Mouse (Mus musculus): ENCODE data around the gene 4930402H24Rik. TPM values are rescaled to one million over a fixed set of nuclear protein-coding genes. Genes with fewer than 3 reads are reported as not detected.

4930402H24Rik gene
- polyA plus RNA-seq, 1 experiment from 2014 or later = 33.3 TPM

- no peaks in the 10 kb centered on the region for H3K4me1 ChIP-seq (replicated peaks; ENCODE audit: control insufficient read depth, insufficient read depth, low read length)
- DNase-seq (ENCODE audit: low spot score) = no peak
- no peak overlapping the region for H3K4me3 ChIP-seq (ENCODE audit: low read depth, low read length)
- no peak for ATAC-seq (replicated peaks; ENCODE audit: low FRiP score, low TSS enrichment, low read depth)
- H3K27me3 ChIP-seq (replicated peaks; ENCODE audit: control insufficient read depth, insufficient read depth, low read length) = no peaks in the 10 kb centered on the region
- no peak overlapping the region for H3K4me2 ChIP-seq (ENCODE audit: low read length)
- H3K36me3 ChIP-seq (ENCODE audit: control insufficient read depth, insufficient read depth, low read length) = peaks cover 87% of the 10 kb centered on the region
- no peak overlapping the region for H3K27ac ChIP-seq (ENCODE audit: low read depth)
- H3K9me3 ChIP-seq (ENCODE audit: control insufficient read depth, low read length) = no peaks in the 10 kb centered on the region
- no peak overlapping the region for H3K9ac ChIP-seq (ENCODE audit: low read length)
- 97% methylated on average over 6 of the region's 6 CpGs for WGBS
These were observed 226.3 kb downstream of the 4930402H24Rik start for GRCm38 (mm10) chr2:130679899-130680298.

GRCm38 (mm10) chr2:130679154-130679553 lies 227.1 kb downstream of the 4930402H24Rik start:
- H3K4me1 ChIP-seq (replicated peaks; ENCODE audit: control insufficient read depth, insufficient read depth, low read length) = no peaks in the 10 kb centered on the region
- H3K9ac ChIP-seq (ENCODE audit: low read length) = no peak overlapping the region
- no peak overlapping the region for H3K4me2 ChIP-seq (ENCODE audit: low read length)
- H3K9me3 ChIP-seq (ENCODE audit: control insufficient read depth, low read length) = no peaks in the 10 kb centered on the region
- peaks cover 87% of the 10 kb centered on the region for H3K36me3 ChIP-seq (ENCODE audit: control insufficient read depth, insufficient read depth, low read length)
- no peak overlapping the region for H3K27ac ChIP-seq (ENCODE audit: low read depth)
- H3K4me3 ChIP-seq (ENCODE audit: low read depth, low read length) = no peak overlapping the region
- DNase-seq (ENCODE audit: low spot score) = no peak
- H3K27me3 ChIP-seq (replicated peaks; ENCODE audit: control insufficient read depth, insufficient read depth, low read length) = no peaks in the 10 kb centered on the region
- 94% methylated on average over 12 of the region's 12 CpGs for WGBS
- no peak for ATAC-seq (replicated peaks; ENCODE audit: low FRiP score, low TSS enrichment, low read depth)

- whole genome bisulfite sequencing = 83% methylated on average over 10 of the region's 10 CpGs
- Histone ChIP-seq H3K4me3 (ENCODE audit: low read depth, low read length) (no peak overlapping the region), H3K9me3 (ENCODE audit: control insufficient read depth, low read length) (no peaks in the 10 kb centered on the region), H3K9ac (ENCODE audit: low read length) (no peak overlapping the region), H3K4me2 (ENCODE audit: low read length) (no peak overlapping the region), H3K4me1 (replicated peaks; ENCODE audit: control insufficient read depth, insufficient read depth, low read length) (no peaks in the 10 kb centered on the region), H3K27ac (ENCODE audit: low read depth) (no peak overlapping the region), H3K36me3 (ENCODE audit: control insufficient read depth, insufficient read depth, low read length) (peaks cover 93% of the 10 kb centered on the region), H3K27me3 (replicated peaks; ENCODE audit: control insufficient read depth, insufficient read depth, low read length) (no peaks in the 10 kb centered on the region)
- DNase-seq (ENCODE audit: low spot score) (no peak), ATAC-seq (replicated peaks; ENCODE audit: low FRiP score, low TSS enrichment, low read depth) (no peak)
These were observed 229.0 kb downstream of the 4930402H24Rik start for GRCm38 (mm10) chr2:130677211-130677610.

GRCm38 (mm10) chr2:130667559-130667958 lies 238.6 kb downstream of the 4930402H24Rik start, which contains the start of gene Itpa:
Gene Itpa (plus strand): TSS chr2:130667610.
- Histone ChIP-seq H3K9ac (ENCODE audit: low read length) (peak within 1 kb of the TSS; percentile 78), H3K27me3 (replicated peaks; ENCODE audit: control insufficient read depth, insufficient read depth, low read length) (no peaks in the 10 kb centered on the region), H3K9me3 (ENCODE audit: control insufficient read depth, low read length) (no peaks in the 10 kb centered on the region), H3K4me3 (ENCODE audit: low read depth, low read length) (peak within 1 kb of the TSS; percentile 76), H3K4me2 (ENCODE audit: low read length) (peak within 1 kb of the TSS; percentile 96), H3K27ac (ENCODE audit: low read depth) (peak within 1 kb of the TSS; percentile 83; the same call in 1 of the 2 replicates), H3K36me3 (ENCODE audit: control insufficient read depth, insufficient read depth, low read length) (peaks cover 16% of the 10 kb centered on the region), H3K4me1 (replicated peaks; ENCODE audit: control insufficient read depth, insufficient read depth, low read length) (peaks cover 17% of the 10 kb centered on the region; the same call in 1 of the 2 replicates)
- peak; percentile 51; the same call in 1 of the 2 replicates for ATAC-seq (replicated peaks; ENCODE audit: low FRiP score, low TSS enrichment, low read depth)
- peak; percentile 87 for DNase-seq (ENCODE audit: low spot score)
- WGBS = under 1% methylated on average over 31 of the region's 31 CpGs

- DNase-seq (ENCODE audit: low spot score) (peak; percentile 97), ATAC-seq (replicated peaks; ENCODE audit: low FRiP score, low TSS enrichment, low read depth) (peak; percentile 97)
- no peaks in the 10 kb centered on the region for H3K9me3 ChIP-seq (ENCODE audit: control insufficient read depth, low read length)
- peaks cover 17% of the 10 kb centered on the region; the same call in 1 of the 2 replicates for H3K4me1 ChIP-seq (replicated peaks; ENCODE audit: control insufficient read depth, insufficient read depth, low read length)
- H3K4me2 ChIP-seq (ENCODE audit: low read length) = peak within 1 kb of the TSS; percentile 54
- H3K27ac ChIP-seq (ENCODE audit: low read depth) = peak within 1 kb of the TSS; percentile 99
- H3K27me3 ChIP-seq (replicated peaks; ENCODE audit: control insufficient read depth, insufficient read depth, low read length) = no peaks in the 10 kb centered on the region
- H3K9ac ChIP-seq (ENCODE audit: low read length) = peak within 1 kb of the TSS; percentile 89
- H3K4me3 ChIP-seq (ENCODE audit: low read depth, low read length) = peak within 1 kb of the TSS; percentile 66
- peaks cover 34% of the 10 kb centered on the region for H3K36me3 ChIP-seq (ENCODE audit: control insufficient read depth, insufficient read depth, low read length)
- WGBS = under 1% methylated on average over 40 of the region's 40 CpGs
These were observed 242.0 kb downstream of the 4930402H24Rik start, which contains the start of gene Ddrgk1 for GRCm38 (mm10) chr2:130664102-130664701. Gene Ddrgk1 (minus strand): TSS chr2:130664659.

- Histone ChIP-seq H3K27me3 (replicated peaks; ENCODE audit: control insufficient read depth, insufficient read depth, low read length) (no peaks in the 10 kb centered on the region), H3K4me3 (ENCODE audit: low read depth, low read length) (peak overlapping the region; percentile 66; the same call in 1 of the 2 replicates), H3K9ac (ENCODE audit: low read length) (peak overlapping the region; percentile 89), H3K36me3 (ENCODE audit: control insufficient read depth, insufficient read depth, low read length) (peaks cover 43% of the 10 kb centered on the region), H3K4me2 (ENCODE audit: low read length) (peak overlapping the region; percentile 54), H3K9me3 (ENCODE audit: control insufficient read depth, low read length) (no peaks in the 10 kb centered on the region), H3K27ac (ENCODE audit: low read depth) (no peak overlapping the region; the same call in 1 of the 2 replicates), H3K4me1 (replicated peaks; ENCODE audit: control insufficient read depth, insufficient read depth, low read length) (peaks cover 15% of the 10 kb centered on the region; the same call in 1 of the 2 replicates)
- no peak for DNase-seq (ENCODE audit: low spot score)
- 90% methylated on average over 11 of the region's 11 CpGs for WGBS
- ATAC-seq (replicated peaks; ENCODE audit: low FRiP score, low TSS enrichment, low read depth) = no peak
These were observed 242.9 kb downstream of the 4930402H24Rik start for GRCm38 (mm10) chr2:130663342-130663741.

- WGBS = 98% methylated on average over 10 of the region's 10 CpGs
- H3K36me3 ChIP-seq (ENCODE audit: control insufficient read depth, insufficient read depth, low read length) = peaks cover 89% of the 10 kb centered on the region
- H3K4me1 ChIP-seq (replicated peaks; ENCODE audit: control insufficient read depth, insufficient read depth, low read length) = peaks cover 5% of the 10 kb centered on the region; the same call in 1 of the 2 replicates
- no peak overlapping the region for H3K27ac ChIP-seq (ENCODE audit: low read depth)
- no peak overlapping the region for H3K9ac ChIP-seq (ENCODE audit: low read length)
- no peak overlapping the region for H3K4me3 ChIP-seq (ENCODE audit: low read depth, low read length)
- DNase-seq (ENCODE audit: low spot score) (no peak), ATAC-seq (replicated peaks; ENCODE audit: low FRiP score, low TSS enrichment, low read depth) (no peak)
- H3K27me3 ChIP-seq (replicated peaks; ENCODE audit: control insufficient read depth, insufficient read depth, low read length) = no peaks in the 10 kb centered on the region
- H3K9me3 ChIP-seq (ENCODE audit: control insufficient read depth, low read length) = no peaks in the 10 kb centered on the region
- no peak overlapping the region for H3K4me2 ChIP-seq (ENCODE audit: low read length)
These were observed 247.7 kb downstream of the 4930402H24Rik start for GRCm38 (mm10) chr2:130658530-130658929.

- peaks cover 96% of the 10 kb centered on the region for H3K36me3 ChIP-seq (ENCODE audit: control insufficient read depth, insufficient read depth, low read length)
- no peaks in the 10 kb centered on the region for H3K4me1 ChIP-seq (replicated peaks; ENCODE audit: control insufficient read depth, insufficient read depth, low read length)
- H3K4me3 ChIP-seq (ENCODE audit: low read depth, low read length) = no peak overlapping the region
- H3K9me3 ChIP-seq (ENCODE audit: control insufficient read depth, low read length) = no peaks in the 10 kb centered on the region
- H3K27me3 ChIP-seq (replicated peaks; ENCODE audit: control insufficient read depth, insufficient read depth, low read length) = no peaks in the 10 kb centered on the region
- ATAC-seq (replicated peaks; ENCODE audit: low FRiP score, low TSS enrichment, low read depth) = no peak
- no peak for DNase-seq (ENCODE audit: low spot score)
- no peak overlapping the region for H3K9ac ChIP-seq (ENCODE audit: low read length)
- 85% methylated on average over 6 of the region's 6 CpGs for WGBS
- H3K27ac ChIP-seq (ENCODE audit: low read depth) = no peak overlapping the region
- H3K4me2 ChIP-seq (ENCODE audit: low read length) = no peak overlapping the region
These were observed 248.7 kb downstream of the 4930402H24Rik start for GRCm38 (mm10) chr2:130657541-130657940.

GRCm38 (mm10) chr2:130656536-130656935 lies 249.7 kb downstream of the 4930402H24Rik start:
- no peak overlapping the region for H3K27ac ChIP-seq (ENCODE audit: low read depth)
- ATAC-seq (replicated peaks; ENCODE audit: low FRiP score, low TSS enrichment, low read depth) = no peak
- H3K9me3 ChIP-seq (ENCODE audit: control insufficient read depth, low read length) = no peaks in the 10 kb centered on the region
- no peak overlapping the region for H3K9ac ChIP-seq (ENCODE audit: low read length)
- no peak overlapping the region for H3K4me3 ChIP-seq (ENCODE audit: low read depth, low read length)
- DNase-seq (ENCODE audit: low spot score) = no peak
- no peaks in the 10 kb centered on the region for H3K4me1 ChIP-seq (replicated peaks; ENCODE audit: control insufficient read depth, insufficient read depth, low read length)
- H3K36me3 ChIP-seq (ENCODE audit: control insufficient read depth, insufficient read depth, low read length) = peaks cover 91% of the 10 kb centered on the region
- 92% methylated on average over 9 of the region's 9 CpGs for WGBS
- H3K27me3 ChIP-seq (replicated peaks; ENCODE audit: control insufficient read depth, insufficient read depth, low read length) = no peaks in the 10 kb centered on the region
- H3K4me2 ChIP-seq (ENCODE audit: low read length) = no peak overlapping the region

Data from intestine, embryonic 14.5 days (tissue).